Mouse (Mus musculus): ENCODE results near the gene Slc26a10. TPM values are rescaled to one million over a fixed set of nuclear protein-coding genes. Genes with fewer than 3 reads are reported as not detected.

Slc26a10 gene
- total and polyA plus RNA-seq, 3 experiments, result 0.94 to 8.4 (median 0.98) TPM

- TF ChIP-seq GATA1 (IDR thresholded peaks at IDR 0.05; ENCODE audit: borderline replicate concordance, low read length), result no peak
- TF ChIP-seq POLR2AphosphoS5 (IDR thresholded peaks at IDR 0.05; ENCODE audit: insufficient replicate concordance, low read depth, low read length), result no peak
- no peak for TF ChIP-seq TAL1 (conservative IDR thresholded peaks at IDR 0.05; ENCODE audit: low read depth, low read length)
- TF ChIP-seq GATA2 (IDR thresholded peaks at IDR 0.05; ENCODE audit: borderline replicate concordance, low read depth, low read length), result no peak
- no peak for TF ChIP-seq CTCF (IDR thresholded peaks at IDR 0.05; ENCODE audit: low read depth, low read length)
- H3K4me1 ChIP-seq (ENCODE audit: insufficient read depth, low read depth, low read length), result peaks cover 75% of the 10 kb centered on the region
- H3K9me3 ChIP-seq (replicated peaks), result no peaks in the 10 kb centered on the region; the same call in 1 of the 2 replicates
Observed at GRCm38 (mm10) chr10:127132469-127132868, 48.0 kb downstream of the Slc26a10 start.

GRCm38 (mm10) chr10:127129431-127129830 is 51.0 kb downstream of the Slc26a10 start:
- peaks cover 74% of the 10 kb centered on the region for H3K4me1 ChIP-seq (ENCODE audit: insufficient read depth, low read depth, low read length)
- peaks cover 2% of the 10 kb centered on the region for H3K36me3 ChIP-seq (replicated peaks)
- ATAC-seq (ENCODE audit: extremely low read depth, insufficient number of reproducible peaks, low FRiP score, poor library complexity, severe bottlenecking), result no peak
- TF ChIP-seq TAL1 (conservative IDR thresholded peaks at IDR 0.05; ENCODE audit: low read depth, low read length) (no peak), GATA2 (IDR thresholded peaks at IDR 0.05; ENCODE audit: borderline replicate concordance, low read depth, low read length) (no peak)
- H3K9me3 ChIP-seq (replicated peaks), result no peaks in the 10 kb centered on the region; the same call in 1 of the 2 replicates
- no peak overlapping the region for H3K4me3 ChIP-seq (ENCODE audit: low read depth, low read length)
- H3K27me3 ChIP-seq (ENCODE audit: insufficient read depth, low read length), result no peaks in the 10 kb centered on the region
- DNase-seq (ENCODE audit: low spot score), result no peak

More at GRCm38 (mm10) chr10:127132469-127132868, 48.0 kb downstream of the Slc26a10 start:
- peaks cover 2% of the 10 kb centered on the region for H3K36me3 ChIP-seq (replicated peaks)
- H3K4me3 ChIP-seq (ENCODE audit: low read depth, low read length), result no peak overlapping the region
- no peak for DNase-seq (ENCODE audit: low spot score)
- no peak for ATAC-seq (ENCODE audit: extremely low read depth, insufficient number of reproducible peaks, low FRiP score, poor library complexity, severe bottlenecking)
- no peaks in the 10 kb centered on the region for H3K27me3 ChIP-seq (ENCODE audit: insufficient read depth, low read length)

GRCm38 (mm10) chr10:127127711-127128279 is 52.6 kb downstream of the Slc26a10 start:
- TF ChIP-seq GATA2 (IDR thresholded peaks at IDR 0.05; ENCODE audit: borderline replicate concordance, low read depth, low read length), result no peak
- no peak for TF ChIP-seq TAL1 (conservative IDR thresholded peaks at IDR 0.05; ENCODE audit: low read depth, low read length)
- TF ChIP-seq POLR2AphosphoS5 (IDR thresholded peaks at IDR 0.05; ENCODE audit: insufficient replicate concordance, low read depth, low read length), result no peak
- no peak for TF ChIP-seq CTCF (IDR thresholded peaks at IDR 0.05; ENCODE audit: low read depth, low read length)
- TF ChIP-seq GATA1 (IDR thresholded peaks at IDR 0.05; ENCODE audit: borderline replicate concordance, low read length), result no peak
- Histone ChIP-seq H3K4me3 (ENCODE audit: low read depth, low read length) (no peak overlapping the region; the same call in 1 of the 2 replicates), H3K4me1 (ENCODE audit: insufficient read depth, low read depth, low read length) (peaks cover 81% of the 10 kb centered on the region), H3K27me3 (ENCODE audit: insufficient read depth, low read length) (no peaks in the 10 kb centered on the region), H3K9me3 (replicated peaks) (no peaks in the 10 kb centered on the region; the same call in 1 of the 2 replicates), H3K36me3 (replicated peaks) (peaks cover 2% of the 10 kb centered on the region)
- DNase-seq (ENCODE audit: low spot score), result no peak
- peak; percentile 18 for ATAC-seq (ENCODE audit: extremely low read depth, insufficient number of reproducible peaks, low FRiP score, poor library complexity, severe bottlenecking)

- ATAC-seq (ENCODE audit: extremely low read depth, insufficient number of reproducible peaks, low FRiP score, poor library complexity, severe bottlenecking), result peak; percentile 77
- Histone ChIP-seq H3K4me1 (ENCODE audit: insufficient read depth, low read depth, low read length) (peaks cover 83% of the 10 kb centered on the region), H3K4me3 (ENCODE audit: low read depth, low read length) (peak overlapping the region; percentile 56; the same call in 1 of the 2 replicates), H3K9me3 (replicated peaks) (no peaks in the 10 kb centered on the region; the same call in 1 of the 2 replicates), H3K27me3 (ENCODE audit: insufficient read depth, low read length) (no peaks in the 10 kb centered on the region), H3K36me3 (replicated peaks) (no peaks in the 10 kb centered on the region)
- TF ChIP-seq POLR2AphosphoS5 (IDR thresholded peaks at IDR 0.05; ENCODE audit: insufficient replicate concordance, low read depth, low read length) (no peak), GATA2 (IDR thresholded peaks at IDR 0.05; ENCODE audit: borderline replicate concordance, low read depth, low read length) (no peak), GATA1 (IDR thresholded peaks at IDR 0.05; ENCODE audit: borderline replicate concordance, low read length) (no peak), CTCF (IDR thresholded peaks at IDR 0.05; ENCODE audit: low read depth, low read length) (no peak), TAL1 (conservative IDR thresholded peaks at IDR 0.05; ENCODE audit: low read depth, low read length) (no peak)
- DNase-seq (ENCODE audit: low spot score), result peak; percentile 53
Observed at GRCm38 (mm10) chr10:127126579-127126978, 53.9 kb downstream of the Slc26a10 start.

GRCm38 (mm10) chr10:127125210-127126001 is 55.0 kb downstream of the Slc26a10 start:
- Histone ChIP-seq H3K36me3 (replicated peaks) (no peaks in the 10 kb centered on the region), H3K27me3 (ENCODE audit: insufficient read depth, low read length) (no peaks in the 10 kb centered on the region), H3K4me1 (ENCODE audit: insufficient read depth, low read depth, low read length) (peaks cover 82% of the 10 kb centered on the region), H3K4me3 (ENCODE audit: low read depth, low read length) (no peak overlapping the region; the same call in 1 of the 2 replicates), H3K9me3 (replicated peaks) (no peaks in the 10 kb centered on the region; the same call in 1 of the 2 replicates)
- ATAC-seq (ENCODE audit: extremely low read depth, insufficient number of reproducible peaks, low FRiP score, poor library complexity, severe bottlenecking) (peak; percentile 9; the same call in 1 of the 2 replicates), DNase-seq (ENCODE audit: low spot score) (peak; percentile 37)
- TF ChIP-seq TAL1 (conservative IDR thresholded peaks at IDR 0.05; ENCODE audit: low read depth, low read length) (peak; percentile 24; the same call in 1 of the 2 replicates), CTCF (IDR thresholded peaks at IDR 0.05; ENCODE audit: low read depth, low read length) (no peak), POLR2AphosphoS5 (IDR thresholded peaks at IDR 0.05; ENCODE audit: insufficient replicate concordance, low read depth, low read length) (no peak), GATA1 (IDR thresholded peaks at IDR 0.05; ENCODE audit: borderline replicate concordance, low read length) (no peak), GATA2 (IDR thresholded peaks at IDR 0.05; ENCODE audit: borderline replicate concordance, low read depth, low read length) (no peak)

- Histone ChIP-seq H3K4me3 (ENCODE audit: low read depth, low read length) (no peak overlapping the region; the same call in 1 of the 2 replicates), H3K36me3 (replicated peaks) (peaks cover 16% of the 10 kb centered on the region), H3K9me3 (replicated peaks) (no peaks in the 10 kb centered on the region), H3K4me1 (ENCODE audit: insufficient read depth, low read depth, low read length) (peaks cover 89% of the 10 kb centered on the region), H3K27me3 (ENCODE audit: insufficient read depth, low read length) (no peaks in the 10 kb centered on the region)
- ATAC-seq (ENCODE audit: extremely low read depth, insufficient number of reproducible peaks, low FRiP score, poor library complexity, severe bottlenecking), result no peak
- no peak for DNase-seq (ENCODE audit: low spot score)
- TF ChIP-seq GATA2 (IDR thresholded peaks at IDR 0.05; ENCODE audit: borderline replicate concordance, low read depth, low read length), result no peak
- peak; percentile 56 for TF ChIP-seq CTCF (IDR thresholded peaks at IDR 0.05; ENCODE audit: low read depth, low read length)
- TF ChIP-seq POLR2AphosphoS5 (IDR thresholded peaks at IDR 0.05; ENCODE audit: insufficient replicate concordance, low read depth, low read length), result no peak
- TF ChIP-seq TAL1 (conservative IDR thresholded peaks at IDR 0.05; ENCODE audit: low read depth, low read length), result no peak
- TF ChIP-seq GATA1 (IDR thresholded peaks at IDR 0.05; ENCODE audit: borderline replicate concordance, low read length), result no peak
Observed at GRCm38 (mm10) chr10:127123436-127123805, 57.0 kb downstream of the Slc26a10 start.

Measured in G1E (cell line).